Mouse (Mus musculus) urinary bladder, postnatal 14 days (tissue): ENCODE measurements around the gene Rims3.
A peak's percentile ranks its signal among the peaks of the same experiment; 100 is the strongest.

Experiments
- DNase-seq: peaks from one replicate; pipeline ENCODE4 v3.0.0; 2021; ENCODE audit warnings: low spot score

Gene Rims3

DNA sequence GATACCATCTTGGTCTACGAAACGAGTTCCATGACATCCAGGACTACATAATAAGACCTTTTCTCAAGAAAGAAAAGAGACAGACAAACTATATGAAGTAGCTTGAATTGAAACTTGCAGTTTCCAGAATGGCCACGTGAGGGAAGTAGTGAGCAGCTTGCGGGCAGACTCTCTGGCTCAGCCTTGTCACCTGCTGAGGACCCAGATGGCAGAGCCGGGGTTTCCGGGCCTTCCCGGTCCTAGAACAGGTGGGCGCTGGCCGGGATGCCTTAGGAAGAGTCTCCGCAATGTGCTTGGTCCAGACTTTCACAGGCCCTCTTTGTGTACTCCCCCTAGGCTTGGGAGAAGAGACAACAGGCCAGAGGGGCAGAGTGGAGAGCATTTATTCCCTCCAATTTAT is 3.7 kb upstream of the Rims3 start:
- peak; percentile 62 for DNase-seq

DNA sequence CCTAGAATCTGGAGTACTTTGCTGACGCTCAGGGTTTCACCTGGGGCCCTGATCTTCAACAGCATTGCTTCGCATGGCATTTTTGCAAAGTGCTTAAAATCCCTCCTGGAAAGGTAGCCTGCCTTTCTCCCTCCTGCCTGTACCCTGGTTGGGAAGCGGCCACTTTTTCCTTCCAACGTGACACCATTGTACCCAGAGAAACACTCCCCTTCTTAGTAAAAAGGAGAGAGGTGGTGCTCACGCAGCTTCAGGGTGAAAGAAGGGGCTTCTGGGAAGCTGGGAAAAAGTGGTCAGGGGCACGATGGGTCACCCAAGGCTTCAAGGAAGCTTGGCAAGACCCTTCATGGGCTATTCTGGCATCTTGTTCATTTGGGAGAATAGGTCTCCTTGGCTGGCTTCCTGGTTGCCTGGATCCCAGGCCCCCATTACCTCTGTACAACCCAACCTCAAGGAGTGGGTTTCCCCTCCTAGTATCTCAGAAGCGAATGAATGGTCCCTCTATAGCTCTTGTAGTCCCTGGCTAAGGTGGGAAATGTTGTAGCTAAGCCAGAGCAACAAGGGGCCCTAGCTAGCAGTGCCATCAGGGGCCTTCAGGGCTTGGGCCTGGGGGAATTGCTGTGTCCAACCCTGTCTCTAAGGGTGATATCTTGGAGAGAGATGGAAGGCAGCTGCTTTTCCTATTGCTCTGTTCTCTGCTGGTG is 894 bp downstream of the Rims3 start:
- no peak for DNase-seq

DNA sequence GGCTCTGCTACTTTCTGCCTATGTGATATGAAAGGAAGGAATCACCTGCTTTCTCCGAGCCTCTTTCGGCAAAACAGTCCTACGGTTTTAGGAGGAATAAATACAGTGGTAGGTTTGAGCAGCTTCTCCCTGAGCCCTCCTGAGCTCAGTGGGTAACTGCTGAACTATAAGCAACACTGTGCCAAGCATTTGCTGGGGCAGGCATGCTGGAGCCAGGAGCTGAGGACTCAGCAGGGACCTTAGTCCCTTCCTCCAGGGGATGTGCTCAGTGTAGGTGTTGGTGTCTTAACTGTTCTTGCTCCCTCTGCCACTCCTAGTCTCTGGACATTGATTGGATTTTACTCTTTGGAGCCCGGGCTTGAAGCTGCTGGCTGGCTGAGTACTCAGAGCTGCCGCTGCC is 1.8 kb downstream of the Rims3 start:
- no peak for DNase-seq

DNA sequence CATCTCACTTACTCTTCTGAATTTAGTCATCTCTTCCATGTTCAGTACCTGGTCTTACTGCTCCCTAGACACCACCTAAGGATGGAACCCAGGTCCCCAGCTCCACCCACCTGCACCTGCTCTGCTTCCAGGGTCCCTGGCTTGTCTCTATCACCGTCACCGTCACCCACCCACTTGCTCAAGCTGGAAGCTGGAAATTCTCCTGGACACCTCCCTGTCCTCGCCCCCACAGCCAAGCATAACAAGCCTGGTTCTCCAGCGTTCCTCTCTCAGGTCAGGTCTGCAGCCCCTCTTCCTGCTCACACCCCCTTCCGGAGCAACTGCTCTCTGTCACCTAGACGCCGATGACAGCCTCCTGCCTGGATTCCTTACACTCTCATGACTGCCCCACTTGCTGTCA is 5.2 kb downstream of the Rims3 start:
- DNase-seq, result no peak

DNA sequence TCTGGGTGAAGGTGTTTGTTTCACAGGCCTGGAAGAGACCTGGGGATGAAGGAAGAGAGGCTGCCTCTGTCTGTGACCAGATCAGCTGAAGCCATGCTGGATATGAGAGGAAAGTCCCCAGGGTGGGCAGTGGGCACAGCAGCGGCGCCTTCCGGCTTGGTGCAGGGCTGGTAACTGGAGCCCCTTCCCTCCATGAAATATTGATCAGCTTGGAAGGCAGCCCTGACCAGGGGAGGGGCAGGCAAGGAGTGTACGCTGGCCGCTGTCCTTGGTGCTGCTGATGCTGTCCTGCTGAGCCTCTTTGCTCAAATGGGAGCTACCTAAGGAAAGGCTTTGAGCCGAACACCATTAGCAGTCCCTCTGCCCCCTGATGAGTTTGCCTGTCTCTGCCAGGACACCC is 11.6 kb downstream of the Rims3 start:
- DNase-seq, result peak; percentile 25

DNA sequence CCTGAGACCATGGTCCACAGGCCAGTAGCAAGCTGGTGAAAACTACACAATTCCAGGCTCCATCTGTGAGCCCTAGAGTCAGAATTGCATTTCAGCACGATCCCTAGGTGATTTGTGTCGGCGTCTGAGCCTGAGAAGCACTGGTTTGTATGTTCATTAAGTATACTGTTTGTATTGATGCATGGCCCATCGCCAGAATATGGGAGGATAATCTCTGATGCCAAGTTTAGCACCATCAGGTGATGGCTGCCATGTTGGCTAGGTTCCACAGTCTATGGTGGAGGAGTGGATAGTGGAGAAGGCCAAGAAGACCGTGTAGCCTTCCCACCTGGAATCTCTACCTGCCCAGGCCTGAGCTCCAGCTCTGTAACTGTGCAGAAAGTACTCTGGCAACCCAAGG is 13.6 kb downstream of the Rims3 start:
- DNase-seq, result no peak

DNA sequence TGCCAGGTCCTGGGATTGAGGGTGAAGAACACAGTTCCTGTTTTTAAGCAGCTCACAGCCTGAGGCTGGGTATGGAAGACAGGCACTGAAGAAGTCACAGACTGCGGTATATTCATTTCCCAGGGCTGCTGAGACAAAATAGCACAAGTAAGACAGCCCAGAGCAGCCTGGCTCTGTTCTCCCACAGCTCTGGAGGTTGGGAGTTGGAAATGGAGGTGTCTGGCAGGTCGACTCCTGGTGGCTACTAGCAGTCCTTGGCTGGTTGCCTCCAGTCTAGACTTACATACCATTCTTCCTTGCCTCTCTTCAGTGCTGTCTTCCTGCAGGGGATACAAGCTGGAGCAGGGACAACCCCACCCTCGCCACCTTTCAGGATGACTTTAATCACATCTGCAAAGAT is 14.4 kb downstream of the Rims3 start:
- no peak for DNase-seq

DNA sequence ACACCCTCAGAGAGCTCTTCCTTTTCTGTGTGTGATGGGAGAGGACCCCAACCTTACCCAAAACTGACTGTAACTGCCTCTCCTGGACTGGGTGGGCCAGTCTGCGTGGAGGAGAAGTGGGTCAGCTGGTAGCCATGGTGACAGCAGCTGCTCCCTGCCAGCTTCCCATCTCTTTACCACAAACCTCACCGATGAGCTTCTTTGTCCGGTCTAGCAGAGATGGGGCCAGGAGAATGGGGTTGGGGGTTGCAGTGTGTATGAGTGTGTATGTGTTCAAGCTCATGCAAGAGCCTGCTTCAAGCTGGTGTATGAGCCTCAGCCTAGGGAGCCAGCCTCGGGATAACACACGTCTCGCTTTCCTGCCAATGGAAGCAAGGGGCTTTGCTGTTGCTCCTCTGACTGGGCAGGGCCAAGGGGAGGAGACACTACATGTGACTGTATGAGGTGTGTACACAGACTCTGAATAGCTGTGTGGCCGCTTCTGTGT is 15.7 kb downstream of the Rims3 start:
- DNase-seq, result no peak

DNA sequence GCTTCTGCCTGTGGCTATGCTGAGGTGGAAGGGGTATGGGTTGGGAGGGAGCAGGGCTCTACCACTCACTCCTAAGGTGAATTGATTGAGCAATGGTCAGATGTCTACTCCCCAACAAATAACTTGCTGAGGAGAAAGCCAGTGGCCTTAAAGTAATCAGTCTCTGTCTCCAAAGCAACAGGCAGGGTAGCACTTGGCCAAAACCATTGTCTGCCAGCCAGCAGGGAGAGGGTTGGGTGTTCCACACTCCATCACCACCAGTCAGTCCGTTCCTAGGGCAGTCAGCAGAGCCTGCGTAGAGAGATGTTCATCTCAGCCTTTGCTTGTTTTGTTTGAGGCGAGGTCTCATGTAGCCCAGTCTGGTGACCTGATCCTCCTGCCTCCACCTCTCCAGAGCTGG is 21.3 kb downstream of the Rims3 start:
- no peak for DNase-seq

DNA sequence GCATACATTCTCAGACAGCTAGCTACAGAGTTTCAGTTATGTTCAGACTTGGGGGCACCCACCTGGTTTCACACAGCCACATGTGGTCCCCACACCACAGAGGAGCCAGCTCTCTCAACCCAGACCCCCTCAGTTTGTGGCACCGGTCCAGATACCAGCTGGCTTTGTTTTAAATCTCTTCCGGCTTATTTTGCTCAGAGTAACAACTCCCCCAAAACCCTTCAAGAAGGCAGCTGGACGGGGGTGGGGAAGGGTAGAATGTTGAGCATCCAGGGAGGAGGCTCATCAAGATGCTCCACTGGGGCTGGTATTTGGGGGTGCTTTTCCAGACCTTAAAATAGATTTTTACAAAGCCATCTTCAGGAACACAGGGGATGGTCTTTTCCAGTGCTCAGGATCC is 24.1 kb downstream of the Rims3 start:
- DNase-seq, result no peak

DNA sequence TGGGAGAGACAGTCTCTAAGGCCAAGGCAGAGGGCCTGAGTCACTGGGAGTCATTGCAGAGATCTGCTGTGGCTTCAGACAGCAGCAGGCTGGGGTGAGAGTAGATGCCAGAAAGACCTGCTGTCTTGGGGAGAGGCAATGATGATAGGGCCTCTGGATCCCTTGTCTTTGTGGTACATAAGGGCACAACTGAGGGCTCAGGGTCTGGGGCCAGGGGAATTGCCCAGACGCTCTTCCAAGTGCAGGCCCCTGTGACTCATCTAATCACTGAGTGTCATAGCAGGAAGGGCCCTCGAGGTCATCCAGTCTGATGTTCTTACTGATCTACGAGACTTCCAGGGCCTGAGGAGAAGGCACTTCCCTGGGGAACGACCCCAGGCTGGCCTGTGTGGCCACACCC is 24.8 kb downstream of the Rims3 start:
- DNase-seq, result no peak

DNA sequence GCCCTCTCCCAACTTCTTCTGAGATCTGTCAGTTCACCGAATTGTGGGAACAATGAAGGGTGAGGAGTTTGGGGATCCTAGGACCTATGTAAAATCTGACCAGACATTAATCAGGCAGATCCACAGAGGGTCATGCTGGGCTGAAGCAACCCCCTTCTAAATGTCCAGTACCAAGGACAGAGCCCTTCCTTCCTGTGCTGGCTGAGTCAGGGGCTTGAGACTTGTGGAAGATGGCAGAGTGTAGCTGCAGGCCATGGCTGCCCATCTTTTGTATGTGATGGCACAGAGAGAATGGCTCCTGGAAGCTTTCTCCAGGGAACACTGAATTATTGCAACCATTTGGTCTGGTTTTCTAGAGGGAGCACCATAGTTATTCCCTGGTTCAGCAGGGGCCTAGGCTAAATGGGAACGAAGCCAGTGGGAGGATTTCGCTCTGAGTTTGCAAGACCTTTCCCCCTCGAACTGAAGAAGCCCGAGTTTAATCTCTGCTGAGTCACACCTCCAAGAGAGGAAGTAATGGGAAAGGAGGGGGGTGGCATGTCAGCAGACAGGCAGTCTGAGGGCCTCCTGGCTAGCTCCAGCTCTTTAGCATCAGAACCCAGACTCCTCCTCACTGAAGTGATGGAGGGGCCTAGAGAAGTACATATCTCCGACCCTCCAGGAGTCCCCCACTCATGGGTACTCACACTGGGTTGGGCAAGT is 26.3 kb downstream of the Rims3 start:
- no peak for DNase-seq

DNA sequence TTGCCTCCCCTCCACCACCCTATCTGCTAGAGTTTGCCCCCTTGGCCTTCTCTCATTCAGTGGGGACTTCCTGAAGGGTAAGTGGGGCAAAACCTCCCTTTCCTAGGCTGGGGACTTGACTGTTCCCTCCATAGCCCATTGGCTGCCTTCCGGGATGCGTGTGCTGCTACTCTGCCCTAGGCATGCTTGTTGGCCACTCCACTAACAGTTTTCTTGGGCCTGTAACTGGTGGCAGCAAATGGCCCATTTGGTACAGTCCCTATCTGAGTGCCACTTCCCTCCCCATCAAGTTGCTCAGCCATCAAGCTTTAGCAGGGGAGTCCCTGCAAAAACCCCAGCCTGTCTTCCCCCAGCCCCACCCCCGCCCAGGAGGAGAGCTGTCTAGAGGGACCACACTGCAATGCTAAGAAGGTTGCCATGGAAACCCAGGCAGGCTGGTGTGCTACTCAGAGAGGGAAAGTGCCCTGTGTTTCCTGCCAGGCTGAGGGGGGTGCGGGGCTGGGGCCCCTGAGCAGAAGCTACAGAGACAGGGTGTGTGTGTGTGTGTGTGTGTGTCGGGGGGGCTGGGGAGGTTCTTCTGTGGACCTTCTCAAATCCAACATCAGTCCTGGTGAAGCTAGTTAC is 27.5 kb downstream of the Rims3 start:
- DNase-seq, result no peak

DNA sequence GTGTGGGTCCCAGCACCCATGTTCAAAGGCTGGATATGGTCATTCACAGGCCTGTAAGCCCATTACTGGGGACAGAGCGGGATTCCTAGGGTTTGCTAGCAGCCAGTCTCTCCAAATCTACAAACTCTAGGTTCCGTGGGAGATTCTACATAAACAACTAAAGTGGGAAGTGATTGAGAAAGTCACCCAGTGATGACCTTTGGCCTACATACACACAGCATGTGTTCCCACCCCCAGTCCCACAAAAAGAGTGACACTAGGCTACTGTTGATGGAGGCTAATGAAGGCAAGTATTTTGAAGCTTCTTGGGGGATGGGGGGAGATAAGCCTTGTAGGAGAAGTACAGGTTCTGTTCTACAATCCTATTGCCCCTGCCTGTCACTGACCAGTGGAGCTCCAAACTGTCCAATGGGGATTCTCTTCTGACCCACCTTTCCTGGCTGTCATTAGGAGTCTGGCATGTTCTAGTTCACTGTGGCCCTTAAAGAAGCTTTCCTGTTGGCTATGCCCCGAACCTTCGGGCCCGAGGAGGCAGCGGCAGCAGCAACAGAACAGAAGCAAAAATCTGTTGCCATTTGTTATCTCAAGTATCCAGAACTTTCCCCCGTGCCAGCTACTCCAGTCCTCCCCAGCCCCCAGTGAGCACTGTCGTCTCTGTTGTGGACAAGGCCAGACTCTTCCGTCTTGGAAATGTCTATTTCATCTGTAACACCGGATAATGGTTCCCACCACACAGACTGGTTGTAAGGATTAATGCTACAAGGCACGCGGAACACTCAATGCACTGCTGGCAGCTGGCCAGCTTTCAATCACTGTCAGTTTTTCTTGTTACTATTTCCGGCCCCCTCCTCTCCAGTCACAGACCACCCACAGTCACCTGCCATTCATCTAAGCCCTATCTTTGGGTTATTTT is 30.8 kb downstream of the Rims3 start:
- no peak for DNase-seq

DNA sequence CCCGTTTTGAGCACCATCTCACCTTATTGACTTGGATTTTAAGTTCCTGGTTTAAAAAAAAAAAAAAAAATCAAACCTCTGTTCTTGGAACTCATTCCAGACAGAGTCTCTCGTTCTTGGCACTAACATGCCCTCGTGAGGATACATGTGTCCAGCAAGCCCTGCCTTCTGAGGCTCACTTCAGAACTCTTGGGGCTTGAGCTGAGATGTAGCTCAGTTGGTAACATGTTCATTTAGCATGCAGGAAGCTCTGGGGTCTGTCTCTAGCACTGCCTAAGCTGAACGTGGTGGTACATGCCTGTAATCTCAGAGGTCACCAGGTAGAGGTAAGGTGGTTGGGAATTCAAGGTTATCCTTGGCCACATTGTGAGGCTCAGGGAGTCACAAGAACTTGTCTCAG is 31.5 kb downstream of the Rims3 start:
- DNase-seq, result no peak

DNA sequence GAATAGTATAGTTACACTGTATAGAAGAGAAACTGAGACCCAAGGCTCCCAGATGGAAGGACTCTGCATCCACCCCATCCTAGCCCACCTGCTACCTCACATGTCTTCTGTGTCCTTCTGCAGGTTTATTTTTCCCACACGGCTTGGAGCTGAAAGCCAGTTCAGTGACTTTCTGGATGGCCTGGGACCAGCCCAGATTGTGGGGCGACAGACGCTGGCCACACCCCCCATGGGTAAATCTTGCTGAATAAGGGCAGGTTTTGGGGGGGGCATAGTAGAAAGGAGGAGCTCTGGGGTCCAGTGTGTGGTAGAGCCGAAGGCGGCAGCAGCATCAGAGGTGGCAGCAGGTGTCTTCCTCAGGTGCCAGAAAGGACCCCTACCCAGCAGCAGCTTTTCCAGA is 32.2 kb downstream of the Rims3 start:
- no peak for DNase-seq

DNA sequence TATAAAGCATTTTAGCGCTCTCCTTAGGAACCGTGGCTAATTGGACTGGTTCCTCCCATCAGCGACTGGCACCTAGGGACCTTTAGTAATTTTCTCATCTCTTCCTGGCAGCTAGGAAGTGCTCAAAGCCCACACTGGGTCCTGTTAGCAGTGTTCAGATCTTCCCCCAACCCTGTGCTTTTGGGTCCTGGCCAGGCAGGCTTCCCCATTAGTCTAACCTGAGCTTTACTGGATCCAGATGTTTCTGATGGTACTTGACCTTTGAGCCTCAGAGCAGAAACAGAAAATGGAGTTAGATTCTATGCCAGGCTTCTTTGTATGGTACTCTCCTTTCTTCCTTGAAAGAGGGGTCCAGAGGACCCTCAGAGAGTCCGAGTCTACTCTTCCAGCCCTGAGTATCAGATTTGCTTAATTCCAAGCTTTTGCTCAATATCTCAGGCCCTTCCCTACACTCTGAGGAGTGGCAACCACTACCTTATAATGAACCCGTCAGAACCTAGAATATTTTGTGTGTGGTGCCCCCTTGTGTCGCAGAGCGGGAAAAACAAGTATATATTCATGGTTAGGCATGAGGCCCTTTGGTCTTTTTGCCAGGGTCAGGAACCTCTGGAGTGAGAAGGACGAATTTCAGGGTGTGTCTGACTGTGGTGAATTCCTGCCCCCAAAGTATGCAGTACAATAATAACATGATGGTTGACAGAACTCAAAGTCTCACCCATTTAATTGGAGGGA is 32.9 kb downstream of the Rims3 start:
- peak; percentile 37 for DNase-seq

DNA sequence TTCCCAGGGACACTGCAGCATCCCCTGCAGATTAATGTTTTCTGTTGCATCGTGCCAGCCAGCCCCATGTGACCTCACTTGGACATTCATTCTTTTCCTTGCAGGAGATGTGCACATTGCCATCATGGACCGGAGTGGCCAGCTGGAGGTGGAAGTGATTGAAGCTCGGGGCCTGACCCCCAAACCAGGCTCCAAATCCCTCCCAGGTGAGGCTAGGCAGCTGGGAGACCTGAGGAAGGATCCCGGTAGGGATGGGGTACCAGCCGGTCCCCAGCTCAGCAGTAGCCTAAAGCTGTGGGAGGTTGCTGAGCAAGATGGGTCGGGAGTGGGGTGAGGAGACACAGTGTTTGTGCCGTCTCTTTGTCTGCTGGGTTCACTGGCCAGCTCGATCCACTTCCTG is 34.3 kb downstream of the Rims3 start:
- no peak for DNase-seq

DNA sequence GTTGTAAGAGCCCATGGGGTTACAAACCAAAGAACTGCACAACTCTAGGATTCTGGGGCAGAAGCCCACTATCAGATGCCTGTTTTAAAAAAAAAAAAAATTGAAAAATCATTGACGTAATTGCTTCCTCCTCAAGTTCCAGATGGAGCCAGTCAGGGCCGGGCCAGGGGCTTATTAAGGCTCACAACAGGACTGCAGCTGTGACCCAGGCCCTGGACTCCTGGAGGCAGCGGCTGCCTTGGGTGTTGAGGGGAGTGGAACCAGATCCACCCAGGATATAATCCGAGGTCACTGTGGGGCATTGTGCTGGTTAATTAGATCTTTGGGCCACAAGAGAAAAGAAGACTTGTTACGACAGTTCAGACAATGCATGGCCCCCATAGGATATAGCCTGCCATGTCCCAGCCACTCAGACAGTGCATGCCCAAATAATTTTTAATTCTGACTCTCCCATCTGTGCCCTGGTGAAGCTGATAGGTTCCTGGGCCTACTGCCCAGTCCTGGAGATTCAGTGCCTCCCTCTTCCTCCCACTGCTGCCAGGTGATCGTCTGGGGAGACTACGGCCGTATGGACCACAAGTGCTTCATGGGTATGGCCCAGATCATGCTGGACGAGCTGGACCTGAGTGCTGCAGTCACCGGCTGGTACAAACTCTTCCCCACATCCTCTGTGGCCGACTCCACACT is 36.3 kb downstream of the Rims3 start:
- DNase-seq, result no peak

DNA sequence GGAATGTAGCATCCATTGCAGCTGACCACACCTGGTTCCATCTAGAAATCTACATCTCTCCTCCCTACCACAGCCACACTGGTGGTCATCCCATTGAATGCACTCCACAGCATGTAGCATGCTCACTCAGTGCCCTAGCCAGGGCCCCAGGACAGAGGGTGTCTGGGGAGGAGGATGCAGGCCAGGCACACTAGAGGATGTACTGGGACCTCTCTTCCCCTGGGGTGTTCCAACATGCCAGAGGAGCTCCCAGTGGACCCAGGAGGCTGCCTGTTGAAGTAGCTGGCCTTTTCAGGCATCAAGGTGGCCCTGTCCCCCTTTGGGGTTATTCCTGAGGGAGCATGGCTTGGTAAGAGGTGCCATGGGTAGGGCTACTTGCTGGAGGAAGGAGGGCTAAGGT is 37.3 kb downstream of the Rims3 start:
- no peak for DNase-seq

DNA sequence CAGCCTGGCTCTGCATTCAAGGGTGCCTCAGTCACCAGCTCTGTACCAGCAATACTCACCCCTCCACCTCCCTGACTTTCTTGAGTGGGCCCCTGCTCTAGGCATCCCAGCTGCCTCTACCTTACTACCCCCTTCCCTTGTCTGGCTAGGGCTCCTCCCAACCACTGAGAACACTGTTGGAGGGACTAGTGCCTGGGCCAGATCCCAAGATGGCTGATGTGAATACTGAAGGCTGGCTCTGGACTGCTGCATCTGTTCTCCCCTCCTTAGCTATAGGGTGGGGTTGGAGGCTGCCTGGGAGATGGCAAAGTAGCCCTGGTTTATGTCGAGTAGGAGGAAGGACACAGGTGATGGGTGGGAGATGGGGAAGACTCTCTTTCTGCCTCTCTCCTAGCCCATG is 37.9 kb downstream of the Rims3 start:
- DNase-seq, result no peak
